Mouse (Mus musculus): ENCODE results near the gene Mitf.

GRCm38 (mm10) chr6:97873102-97873501, 66.2 kb downstream of the Mitf start:
- no peak for TF ChIP-seq GATA1 (IDR thresholded peaks at IDR 0.05; ENCODE audit: borderline replicate concordance, low read length)
- TF ChIP-seq FLI1 (IDR thresholded peaks at IDR 0.05; ENCODE audit: low read length), result no peak

Data from megakaryocyte, embryonic 14.5 days (primary cell).